Mouse (Mus musculus) yolk sac, embryonic 10.5 days (tissue): ENCODE measurements around the gene Cfd.

Experiments used
- DNase-seq: peaks from one replicate; pipeline ENCODE4 v3.0.0-alpha.2; 2017; ENCODE audit warnings: low spot score

Gene Cfd

GRCm38 (mm10) chr10:79886054-79886453 lies 4.6 kb upstream of the Cfd start, which contains the start of gene Elane:
Elane (plus strand) TSS chr10:79886247.
- DNase-seq = no peak

GRCm38 (mm10) chr10:79886611-79887010 lies 4.0 kb upstream of the Cfd start:
- DNase-seq = no peak

DNA sequence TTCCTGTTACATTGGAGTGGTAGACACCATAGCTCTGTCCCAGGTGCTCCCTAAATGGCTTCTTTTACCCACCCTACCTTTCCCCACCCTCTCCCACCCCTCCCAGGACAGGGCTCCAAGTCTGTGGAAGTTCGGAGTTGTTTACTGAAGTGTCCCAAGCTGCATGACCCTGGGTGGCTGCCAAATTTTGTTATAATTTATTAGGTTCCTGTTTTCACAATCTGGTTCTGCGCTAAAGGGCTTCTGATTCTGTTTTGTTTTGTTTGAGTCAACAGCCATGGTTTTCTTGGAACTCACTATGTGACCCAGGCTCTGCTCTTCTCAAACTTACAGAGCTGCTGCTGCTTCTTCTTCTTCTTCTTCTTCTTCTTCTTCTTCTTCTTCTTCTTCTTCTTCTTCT lies 1.3 kb upstream of the Cfd start:
- no peak for DNase-seq

- peak; percentile 69 for DNase-seq
Measured at GRCm38 (mm10) chr10:79892451-79893118, 1.9 kb downstream of the Cfd start.

- DNase-seq = no peak
Measured at GRCm38 (mm10) chr10:79896306-79896705, 5.7 kb downstream of the Cfd start.

DNA sequence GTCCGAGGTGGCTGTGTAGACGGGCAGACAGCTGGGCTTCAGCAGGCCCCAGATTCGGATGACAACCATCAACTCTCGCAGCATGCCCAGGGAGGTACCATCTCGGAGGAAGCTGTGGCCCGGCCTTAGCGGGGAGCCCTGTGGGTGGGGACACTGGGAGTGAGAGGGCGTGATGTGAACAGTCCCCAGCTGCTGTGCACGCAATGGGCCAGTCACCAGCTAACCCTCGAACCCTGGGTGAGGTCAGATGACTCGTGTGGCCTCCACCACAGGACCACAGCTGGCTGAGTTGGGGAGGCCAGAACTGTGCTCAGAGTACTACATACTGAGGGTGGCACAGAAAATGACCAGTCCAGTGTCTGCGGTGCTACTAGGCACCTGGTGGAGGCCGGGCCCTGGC lies 6.2 kb downstream of the Cfd start:
- no peak for DNase-seq

- DNase-seq = peak; percentile 92
Measured at GRCm38 (mm10) chr10:79897316-79898245, 6.9 kb downstream of the Cfd start.

DNA sequence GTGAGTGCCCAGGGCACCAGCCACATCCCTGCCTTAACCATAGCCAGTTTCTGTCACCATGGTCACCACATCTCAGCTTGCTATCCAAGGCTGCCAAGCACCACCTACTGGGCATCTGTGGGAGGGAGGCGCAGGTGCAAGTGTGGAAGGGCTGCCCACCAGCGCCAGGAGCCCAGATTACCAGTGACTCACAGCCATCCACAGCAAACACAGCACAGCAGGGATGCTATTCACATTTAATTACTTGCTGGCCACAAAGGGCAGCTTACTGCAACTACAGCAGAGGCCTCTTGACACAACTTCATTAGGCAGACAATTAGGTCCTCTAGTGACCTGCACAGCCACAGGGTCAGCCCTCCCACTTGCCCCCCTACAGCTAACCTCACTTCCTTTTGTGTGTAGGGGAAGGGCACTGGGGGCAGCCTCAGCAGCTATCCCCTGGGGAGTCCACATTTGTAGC lies 10.3 kb downstream of the Cfd start:
- DNase-seq = no peak

- DNase-seq = no peak
Measured at GRCm38 (mm10) chr10:79906712-79907111, 16.1 kb downstream of the Cfd start.

DNA sequence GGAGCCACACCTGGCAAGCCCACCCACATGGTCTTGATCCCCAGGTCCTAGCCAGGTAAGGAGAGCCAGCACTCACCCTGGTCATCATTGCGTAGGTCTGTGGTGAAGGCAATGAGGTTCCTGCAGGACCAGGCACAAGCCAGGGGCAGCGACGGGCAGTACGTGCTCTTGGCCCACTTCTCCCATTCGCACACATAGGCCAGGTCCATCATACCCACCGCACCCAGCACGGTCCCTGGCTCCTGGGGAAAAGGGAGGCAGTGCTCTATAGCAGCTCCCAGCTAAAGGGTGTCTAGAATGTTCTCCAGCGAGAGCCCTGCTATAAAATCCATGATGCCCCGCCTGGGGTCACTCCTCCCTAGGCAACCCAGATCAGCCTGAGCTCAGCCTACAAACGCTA lies 16.8 kb downstream of the Cfd start:
- no peak for DNase-seq

- DNase-seq = peak; percentile 100
Measured at GRCm38 (mm10) chr10:79908167-79909091, 17.8 kb downstream of the Cfd start, which contains the start of gene Med16. Med16 (minus strand) TSS chr10:79908923.

DNA sequence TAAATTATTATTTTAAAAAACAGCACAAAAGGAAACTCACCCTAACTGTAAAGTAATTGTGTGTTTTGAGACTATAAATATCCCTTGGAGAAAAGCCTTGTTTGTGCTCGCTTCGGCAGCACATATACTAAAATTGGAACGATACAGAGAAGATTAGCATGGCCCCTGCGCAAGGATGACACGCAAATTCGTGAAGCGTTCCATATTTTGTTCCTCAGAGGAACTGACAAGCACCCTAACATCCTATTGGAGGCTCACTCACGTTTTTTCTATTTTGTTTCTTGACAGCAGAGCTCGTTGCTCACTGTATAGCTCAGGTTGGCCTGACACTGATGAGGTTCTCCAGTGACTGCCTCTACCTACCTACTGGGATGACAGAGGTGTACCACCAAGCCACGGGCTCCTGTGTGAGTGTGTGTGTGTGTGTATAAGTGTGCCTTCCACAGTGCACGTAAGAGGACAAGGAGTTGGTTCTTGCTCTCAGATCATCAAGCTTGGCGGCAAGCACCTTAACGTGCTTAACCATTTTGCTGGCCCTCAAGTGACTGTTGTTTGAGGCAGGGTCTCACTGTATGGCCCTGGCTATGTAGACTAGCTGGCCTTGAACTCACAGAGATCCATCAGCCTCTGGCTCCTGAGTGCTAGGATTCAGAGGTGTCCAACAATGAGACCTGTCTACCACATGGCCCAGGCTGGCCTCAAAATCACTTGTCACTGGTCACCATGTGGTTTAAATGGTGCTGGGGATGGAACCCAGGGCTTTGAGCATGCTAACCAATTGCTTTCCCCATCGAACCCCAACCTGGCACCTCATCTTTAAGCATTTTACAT lies 18.7 kb downstream of the Cfd start:
- no peak for DNase-seq

GRCm38 (mm10) chr10:79910556-79910955 lies 19.9 kb downstream of the Cfd start, which contains the start of gene Gm26602:
Gm26602 (plus strand) TSS chr10:79910856.
- DNase-seq = no peak

DNA sequence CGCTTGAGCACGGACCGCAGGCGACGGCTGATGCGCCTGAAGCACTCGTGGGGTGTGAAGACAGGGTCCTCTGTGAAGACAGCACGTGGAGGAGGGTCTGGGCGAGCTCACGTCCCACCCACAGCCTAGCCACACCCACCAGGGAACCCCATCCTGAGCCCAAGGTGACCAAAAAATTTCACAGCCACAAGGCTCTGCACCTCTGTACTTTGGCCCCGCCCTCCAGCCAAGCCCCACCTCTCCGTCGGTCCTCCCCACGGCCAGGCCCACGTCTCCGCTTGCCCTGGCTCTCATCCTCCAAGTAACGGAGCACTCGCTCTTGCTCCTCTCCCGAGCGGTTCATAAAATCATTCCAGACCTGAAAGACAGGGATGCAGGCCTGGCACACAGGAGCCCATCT lies 21.8 kb downstream of the Cfd start:
- DNase-seq = no peak

DNA sequence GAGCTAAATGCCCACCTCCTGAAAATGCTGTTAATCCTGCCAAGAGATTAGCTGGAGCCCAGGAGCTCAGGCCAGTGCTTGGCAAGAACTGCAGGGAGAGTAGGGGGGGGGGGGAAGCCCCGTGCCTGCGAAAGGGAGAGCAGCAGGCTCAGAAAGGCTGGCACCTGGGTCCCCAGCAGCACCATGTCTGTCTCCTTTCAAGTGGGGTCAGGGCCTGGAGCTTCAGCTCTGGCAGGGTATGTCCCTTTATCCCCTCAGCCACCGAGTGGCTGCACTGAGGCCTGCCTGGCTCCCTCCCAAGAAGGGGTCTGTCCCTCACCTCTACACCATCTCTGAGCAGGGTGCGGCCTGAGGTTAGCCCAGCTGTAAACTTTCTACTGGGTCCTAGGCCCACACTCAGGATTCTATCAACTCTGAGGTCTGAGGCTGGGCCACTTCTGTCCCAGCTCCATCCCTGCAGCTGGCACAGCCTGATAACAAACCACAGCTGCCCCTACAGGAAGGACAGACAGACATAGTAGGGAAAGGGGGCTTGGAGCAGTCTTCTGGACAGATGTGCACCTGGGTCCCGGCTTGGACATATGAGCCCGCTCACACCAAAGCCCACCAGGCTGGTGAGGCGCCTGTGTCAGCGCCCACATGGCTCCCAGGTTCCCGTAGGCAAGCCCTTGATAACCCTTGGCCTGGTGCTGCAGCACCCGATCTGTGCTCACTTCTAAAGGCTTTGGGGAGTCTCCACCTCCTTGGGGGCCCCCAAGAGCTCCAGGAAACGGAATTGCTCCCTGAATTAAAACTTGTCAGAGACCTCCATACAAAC lies 23.7 kb downstream of the Cfd start:
- DNase-seq = no peak

DNA sequence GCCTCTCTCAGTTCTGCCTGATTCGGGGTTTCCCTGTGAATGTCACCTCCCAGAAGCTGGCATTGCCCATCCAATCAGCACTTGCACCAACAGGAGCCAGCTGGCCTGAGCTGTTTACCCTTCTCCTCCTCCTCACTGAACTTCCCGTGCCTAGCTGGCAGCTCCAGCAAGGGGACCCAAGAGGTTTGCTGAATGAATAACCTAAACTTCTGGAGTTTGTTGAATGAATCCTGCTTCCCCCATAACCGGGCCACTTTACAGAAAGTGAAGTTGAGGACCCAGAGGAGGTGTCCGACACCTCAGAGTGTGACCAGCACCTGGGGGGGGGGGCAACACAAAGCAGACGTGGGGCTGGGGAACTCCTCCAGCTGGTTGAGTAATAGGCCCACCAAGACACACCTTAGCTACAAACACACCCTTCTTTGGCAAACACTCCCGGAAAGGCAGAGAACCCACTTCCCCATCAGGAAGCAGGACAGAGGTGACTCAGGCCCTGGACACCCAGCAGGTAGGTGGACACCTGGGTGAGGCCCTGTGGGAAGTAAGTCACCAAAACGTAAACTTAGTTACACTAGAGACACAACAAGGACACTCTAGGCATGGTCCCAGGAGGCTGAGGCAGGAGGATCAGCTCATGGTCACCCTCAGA lies 24.4 kb downstream of the Cfd start:
- no peak for DNase-seq

DNA sequence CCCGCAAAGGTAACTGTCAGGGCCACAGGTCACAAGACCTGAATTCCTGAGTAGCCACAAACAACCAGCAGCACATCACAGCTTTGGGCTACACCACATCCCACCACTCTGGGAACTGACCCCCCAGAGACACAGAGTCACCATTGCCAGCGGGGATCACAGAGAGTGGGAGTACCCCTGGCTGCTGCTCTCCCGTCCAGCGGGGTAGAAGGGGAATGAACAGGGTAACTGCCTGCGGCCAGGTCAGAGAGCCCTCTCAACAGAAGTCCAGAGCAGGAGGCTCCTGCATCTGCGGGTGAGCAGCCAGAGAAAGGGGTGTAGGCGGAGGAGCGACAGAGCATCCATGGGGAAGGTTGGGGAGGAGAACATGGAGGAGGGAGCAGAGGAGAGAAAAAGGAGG lies 25.4 kb downstream of the Cfd start:
- DNase-seq = no peak

- peak; percentile 84 for DNase-seq
Measured at GRCm38 (mm10) chr10:79916808-79917531, 26.3 kb downstream of the Cfd start, which contains the start of gene Kiss1r. Kiss1r (plus strand) TSS chr10:79916971.
